Mouse (Mus musculus) midbrain, embryonic 15.5 days (tissue): Measurements from ENCODE around the gene H2-Ob. TPM values are rescaled to one million over a fixed set of nuclear protein-coding genes. Genes with fewer than 3 reads are reported as not detected.
A peak's percentile ranks its signal among the peaks of the same experiment; 100 is the strongest.

Source experiments
- ATAC-seq: fragments of 200-750 bp; cut with Nextera tagmentation; replicated peaks from 2 replicates; pipeline ENCODE4 v1.8.0; 2017; ENCODE audit warnings: moderate TSS enrichment
- H3K27ac ChIP-seq: fragments of 300-500 bp; sonication (generic); 2 replicates; pipeline ENCODE4 v1.5.1; 2015; ENCODE audit warnings: mild to moderate bottlenecking, inconsistent platforms
- H3K27me3 ChIP-seq: fragments of 300-500 bp; sonication (generic); replicated peaks from 2 replicates; pipeline ENCODE4 v1.6.1; 2015; ENCODE audit warnings: inconsistent platforms
- H3K36me3 ChIP-seq: fragments of 300-500 bp; sonication (generic); replicated peaks from 2 replicates; pipeline ENCODE4 v1.6.1; 2015; ENCODE audit warnings: inconsistent platforms
- H3K4me1 ChIP-seq: fragments of 300-500 bp; sonication (generic); 2 replicates; pipeline ENCODE4 v1.6.1; 2015; ENCODE audit warnings: inconsistent platforms
- H3K4me2 ChIP-seq: fragments of 300-500 bp; sonication (generic); 2 replicates; pipeline ENCODE4 v1.6.1; 2015; ENCODE audit warnings: inconsistent platforms, mild to moderate bottlenecking, moderate library complexity
- H3K4me3 ChIP-seq: fragments of 300-500 bp; sonication (generic); 2 replicates; pipeline ENCODE4 v1.5.1; 2015; ENCODE audit warnings: mild to moderate bottlenecking, inconsistent platforms
- H3K9ac ChIP-seq: fragments of 300-500 bp; sonication (generic); 2 replicates; pipeline ENCODE4 v1.6.1; 2015; ENCODE audit warnings: mild to moderate bottlenecking, inconsistent platforms
- H3K9me3 ChIP-seq: fragments of 300-500 bp; sonication (generic); 2 replicates; pipeline ENCODE4 v1.6.1; 2016; ENCODE audit warnings: inconsistent platforms
- WGBS: fragments of 180-500 bp; shearing (Covaris S2); methylation state at CpG from one replicate; pipeline ENCODE4 v1.1.7; 2015; ENCODE audit warnings: mixed read lengths; 5-methylcytosine and 5-hydroxymethylcytosine counted together
- polyA plus RNA-seq: library from polyadenylated mRNA; unstranded; fragments of >200 nt; fragmentation: Nextera tagmentation; extraction: Ambion mirVana; gene quantifications from 2 replicates; pipeline ENCODE4 v1.2.1, GENCODE M21; 2015

H2-Ob gene
- polyA plus RNA-seq, 1 experiment from 2014 or later, result 0.06 TPM

DNA sequence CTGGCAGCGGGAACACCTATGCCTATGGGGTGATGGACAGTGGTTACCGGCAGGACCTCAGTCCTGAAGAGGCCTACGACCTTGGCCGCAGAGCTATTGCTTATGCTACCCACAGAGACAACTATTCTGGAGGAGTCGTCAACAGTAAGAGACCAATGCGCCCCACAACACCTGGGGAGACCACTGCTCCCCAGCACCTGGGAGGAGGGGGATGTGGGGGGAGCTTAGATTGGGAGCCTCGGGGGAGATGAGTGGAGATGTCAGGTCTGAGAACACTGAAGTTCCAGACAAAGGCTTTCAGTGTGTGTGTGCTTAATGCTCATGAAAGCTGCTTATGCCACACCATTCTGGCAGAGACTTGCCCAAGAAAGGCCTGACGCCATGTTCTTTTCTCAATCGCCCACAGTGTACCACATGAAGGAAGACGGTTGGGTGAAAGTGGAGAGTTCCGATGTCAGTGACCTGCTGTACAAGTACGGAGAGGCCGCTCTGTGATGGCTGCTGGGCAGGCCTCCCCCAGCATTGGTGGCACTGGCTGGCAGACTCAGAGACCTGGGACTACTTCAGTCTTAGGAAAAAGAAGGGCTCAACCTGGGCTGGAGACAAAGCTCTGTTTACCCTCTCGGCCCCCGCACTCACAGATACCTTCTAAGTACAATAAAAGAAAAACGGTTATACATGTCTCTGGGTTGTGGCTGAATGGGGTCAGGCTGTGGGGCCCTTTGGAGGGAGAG is 37.8 kb upstream of the H2-Ob start:
- Histone ChIP-seq H3K36me3 (no peaks in the 10 kb centered on the region), H3K9ac (no peak overlapping the region), H3K27ac (no peak overlapping the region), H3K4me1 (peaks cover 27% of the 10 kb centered on the region), H3K9me3 (no peaks in the 10 kb centered on the region), H3K27me3 (peaks cover 62% of the 10 kb centered on the region), H3K4me2 (no peak overlapping the region), H3K4me3 (no peak overlapping the region)
- ATAC-seq, result no peak
- 89% methylated on average over 16 of the region's 16 CpGs for WGBS

GRCm38 (mm10) chr17:34201506-34202055 is 37.1 kb upstream of the H2-Ob start:
- Histone ChIP-seq H3K9ac (no peak overlapping the region), H3K9me3 (no peaks in the 10 kb centered on the region), H3K27ac (no peak overlapping the region), H3K4me3 (no peak overlapping the region), H3K4me2 (no peak overlapping the region), H3K4me1 (peaks cover 25% of the 10 kb centered on the region), H3K36me3 (no peaks in the 10 kb centered on the region), H3K27me3 (peaks cover 62% of the 10 kb centered on the region)
- ATAC-seq, result no peak
- WGBS, result 76% methylated on average over 7 of the region's 7 CpGs

- no peak overlapping the region for H3K9ac ChIP-seq
- ATAC-seq, result peak; percentile 26; the same call in 1 of the 2 replicates
- WGBS, result 80% methylated on average over 4 of the region's 4 CpGs
- H3K9me3 ChIP-seq, result no peaks in the 10 kb centered on the region
- no peak overlapping the region for H3K4me2 ChIP-seq
- no peaks in the 10 kb centered on the region for H3K36me3 ChIP-seq
- H3K27ac ChIP-seq, result no peak overlapping the region
- peaks cover 16% of the 10 kb centered on the region for H3K4me1 ChIP-seq
- no peak overlapping the region for H3K4me3 ChIP-seq
- H3K27me3 ChIP-seq, result peaks cover 51% of the 10 kb centered on the region
Measured at GRCm38 (mm10) chr17:34202760-34203442, 35.8 kb upstream of the H2-Ob start.

DNA sequence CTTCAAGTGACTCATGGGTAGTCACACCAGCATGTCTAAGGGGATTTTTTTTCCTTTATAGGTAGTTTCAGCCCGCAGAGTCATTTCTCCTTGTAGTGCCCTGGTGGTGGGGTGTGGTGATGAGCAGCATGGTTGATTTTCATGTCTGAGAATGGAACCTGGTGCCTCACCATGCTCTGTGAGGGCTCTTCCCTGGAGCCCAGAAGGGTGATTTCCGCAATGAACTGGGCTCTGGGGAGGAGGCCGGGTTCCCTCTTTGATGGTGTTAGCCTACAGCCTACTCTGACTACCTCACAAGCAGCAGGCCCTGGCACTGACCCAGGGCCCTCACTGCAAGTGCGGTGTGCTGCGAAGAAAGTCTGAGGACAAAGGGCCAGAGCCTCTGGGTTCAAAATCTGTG is 35.3 kb upstream of the H2-Ob start, which contains the start of gene Tap2:
Gene Tap2 (plus strand): TSS at position 84 of the 400 bp plus-strand sequence.
- no peak within 1 kb of the TSS for H3K27ac ChIP-seq
- peaks cover 46% of the 10 kb centered on the region for H3K27me3 ChIP-seq
- no peaks in the 10 kb centered on the region for H3K36me3 ChIP-seq
- peaks cover 12% of the 10 kb centered on the region for H3K4me1 ChIP-seq
- ATAC-seq, result no peak
- H3K9ac ChIP-seq, result peak within 1 kb of the TSS; percentile 62
- H3K4me2 ChIP-seq, result peak within 1 kb of the TSS; percentile 92
- WGBS, result 56% methylated on average over 5 of the region's 5 CpGs
- H3K9me3 ChIP-seq, result no peaks in the 10 kb centered on the region
- peak within 1 kb of the TSS; percentile 60 for H3K4me3 ChIP-seq

DNA sequence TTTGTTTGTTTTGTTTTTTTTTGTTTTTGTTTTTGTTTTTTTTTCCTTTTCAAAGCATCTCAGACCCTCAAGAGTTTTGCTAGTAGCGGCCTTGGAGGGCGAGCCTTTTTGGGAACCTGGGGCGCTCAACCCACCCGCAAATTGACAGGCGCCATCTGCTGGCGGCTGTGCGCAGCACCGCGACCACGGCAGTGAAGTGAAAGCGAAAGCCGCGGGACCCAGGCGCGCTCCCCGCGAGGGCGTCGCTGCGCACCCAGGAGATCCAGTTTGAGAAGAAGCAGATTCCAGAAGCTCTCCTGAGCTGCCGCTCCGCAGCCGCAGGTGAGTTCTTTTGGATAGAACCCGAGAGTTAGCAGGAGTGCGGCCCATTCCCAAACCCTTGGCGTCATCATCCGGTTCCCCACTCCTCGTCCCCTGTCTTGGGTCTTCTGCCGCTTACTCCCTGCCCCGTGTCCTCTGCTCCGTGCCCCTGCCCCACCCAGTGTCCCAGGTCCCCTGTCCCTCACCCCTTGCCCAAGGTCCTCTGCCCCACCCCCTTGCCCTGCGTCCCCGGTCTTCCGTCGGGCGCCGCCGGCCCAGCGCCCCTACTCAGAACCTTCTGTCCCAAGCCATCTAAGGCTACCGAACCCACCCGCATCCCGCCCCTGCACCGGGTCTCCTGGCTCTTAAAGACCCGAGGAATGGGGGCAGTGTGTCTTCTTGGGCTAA is 34.2 kb upstream of the H2-Ob start:
- Histone ChIP-seq H3K27me3 (peaks cover 36% of the 10 kb centered on the region), H3K4me2 (peak overlapping the region; percentile 92), H3K27ac (no peak overlapping the region), H3K36me3 (no peaks in the 10 kb centered on the region), H3K4me3 (peak overlapping the region; percentile 60), H3K9me3 (no peaks in the 10 kb centered on the region), H3K4me1 (peaks cover 12% of the 10 kb centered on the region), H3K9ac (peak overlapping the region; percentile 62)
- 0 out of 2 replicates have a peak, but pooled peaks have one; percentile 27 for ATAC-seq
- WGBS, result 1% methylated on average over 44 of the region's 44 CpGs

DNA sequence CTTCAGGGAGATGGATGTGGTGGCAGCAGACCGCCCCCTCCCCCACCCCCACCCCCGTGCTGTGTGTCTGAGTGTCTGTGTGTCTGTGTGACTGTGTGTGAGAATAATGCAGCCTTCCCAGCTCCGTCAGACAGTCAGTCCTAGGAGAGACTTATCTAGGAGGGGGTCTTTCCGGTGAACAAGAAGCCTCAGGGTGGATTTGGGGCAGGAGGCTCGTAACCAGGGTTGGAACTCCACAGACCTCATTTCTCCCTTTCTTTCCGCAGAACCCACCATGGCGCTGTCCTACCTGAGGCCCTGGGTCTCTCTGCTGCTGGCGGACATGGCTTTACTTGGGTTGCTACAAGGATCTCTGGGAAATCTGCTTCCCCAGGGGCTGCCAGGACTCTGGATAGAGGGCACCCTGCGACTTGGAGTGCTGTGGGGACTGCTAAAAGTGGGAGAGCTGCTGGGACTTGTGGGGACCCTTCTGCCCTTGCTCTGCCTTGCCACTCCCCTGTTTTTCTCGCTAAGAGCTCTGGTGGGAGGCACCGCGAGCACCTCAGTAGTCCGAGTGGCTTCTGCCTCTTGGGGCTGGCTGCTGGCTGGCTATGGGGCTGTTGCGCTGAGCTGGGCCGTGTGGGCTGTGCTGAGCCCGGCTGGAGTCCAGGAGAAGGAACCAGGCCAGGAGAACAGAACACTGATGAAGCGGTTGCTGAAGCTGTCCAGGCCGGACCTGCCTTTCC is 33.5 kb upstream of the H2-Ob start:
- no peaks in the 10 kb centered on the region for H3K36me3 ChIP-seq
- 15% methylated on average over 18 of the region's 18 CpGs for WGBS
- H3K4me2 ChIP-seq, result peak overlapping the region; percentile 92
- H3K27me3 ChIP-seq, result peaks cover 36% of the 10 kb centered on the region
- no peaks in the 10 kb centered on the region for H3K9me3 ChIP-seq
- peaks cover 12% of the 10 kb centered on the region for H3K4me1 ChIP-seq
- H3K4me3 ChIP-seq, result peak overlapping the region; percentile 60
- H3K9ac ChIP-seq, result peak overlapping the region; percentile 62; the same call in 1 of the 2 replicates
- no peak for ATAC-seq
- H3K27ac ChIP-seq, result no peak overlapping the region

DNA sequence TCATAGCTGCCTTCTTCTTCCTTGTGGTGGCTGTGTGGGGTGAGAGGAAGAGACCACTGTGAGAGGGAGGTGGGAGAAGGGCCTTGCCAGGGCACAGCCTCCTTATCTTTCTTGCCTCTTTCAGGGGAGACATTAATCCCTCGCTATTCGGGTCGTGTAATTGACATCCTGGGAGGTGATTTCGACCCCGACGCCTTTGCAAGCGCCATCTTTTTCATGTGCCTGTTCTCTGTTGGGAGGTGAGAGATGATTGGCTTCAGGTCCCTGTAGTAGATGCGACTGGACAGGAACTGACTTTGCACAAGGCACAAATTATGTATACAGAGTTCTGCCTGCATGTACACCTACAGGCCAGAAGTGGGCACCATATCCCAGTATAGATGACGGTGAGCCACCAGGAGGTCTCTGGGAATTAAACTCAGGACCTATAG is 32.9 kb upstream of the H2-Ob start:
- Histone ChIP-seq H3K27ac (no peak overlapping the region), H3K4me3 (no peak overlapping the region), H3K9me3 (no peaks in the 10 kb centered on the region), H3K4me2 (no peak overlapping the region), H3K36me3 (no peaks in the 10 kb centered on the region), H3K4me1 (peaks cover 12% of the 10 kb centered on the region), H3K9ac (no peak overlapping the region), H3K27me3 (peaks cover 39% of the 10 kb centered on the region)
- ATAC-seq, result no peak
- 12% methylated on average over 9 of the region's 9 CpGs for WGBS

DNA sequence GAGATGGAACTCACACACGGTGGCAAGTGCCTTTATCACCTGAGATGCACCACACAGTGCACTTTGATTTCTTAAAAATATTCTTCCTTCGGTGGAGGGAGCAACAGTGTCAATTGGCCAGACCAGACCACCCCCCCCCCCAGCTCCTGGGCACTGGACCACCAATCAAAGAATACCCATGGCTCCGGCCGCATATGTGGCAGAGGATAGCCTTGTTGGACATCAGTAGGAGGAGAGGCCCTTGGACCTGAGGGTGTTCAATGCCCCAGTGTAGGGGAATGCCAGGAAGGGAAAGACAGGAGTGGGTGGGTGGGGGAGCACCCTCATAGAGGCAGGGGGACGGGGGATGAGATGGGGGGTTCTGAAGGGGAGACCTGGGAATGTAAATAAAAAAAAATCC is 32.0 kb upstream of the H2-Ob start:
- no peak overlapping the region for H3K9ac ChIP-seq
- 82% methylated on average over 5 of the region's 5 CpGs for WGBS

DNA sequence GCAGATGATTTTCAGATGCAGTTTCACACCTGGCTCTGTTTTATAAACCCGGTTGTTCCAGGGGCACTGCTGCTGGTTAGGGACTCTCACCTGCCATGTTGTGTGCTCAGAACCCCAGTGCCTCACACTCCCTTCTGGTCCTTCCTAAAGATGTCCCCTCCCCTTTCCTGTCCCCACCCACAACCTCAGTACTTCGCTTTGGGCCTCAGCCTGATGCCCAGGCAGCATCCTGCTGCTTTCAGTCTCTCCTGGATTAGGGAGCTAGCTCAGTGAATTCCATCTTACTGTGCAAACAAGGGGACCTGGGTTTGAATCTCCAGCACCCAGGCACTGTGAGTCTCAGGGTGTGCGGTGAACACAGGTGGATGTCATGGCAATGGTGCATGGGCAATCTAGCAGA is 31.2 kb upstream of the H2-Ob start:
- Histone ChIP-seq H3K27ac (no peak overlapping the region), H3K4me1 (peaks cover 12% of the 10 kb centered on the region), H3K36me3 (no peaks in the 10 kb centered on the region), H3K9me3 (no peaks in the 10 kb centered on the region), H3K9ac (no peak overlapping the region), H3K4me2 (no peak overlapping the region), H3K27me3 (peaks cover 43% of the 10 kb centered on the region), H3K4me3 (no peak overlapping the region)
- ATAC-seq, result no peak
- 76% methylated on average over 3 of the region's 3 CpGs for WGBS

More for the DNA sequence above, 32.0 kb upstream of the H2-Ob start:
- H3K36me3 ChIP-seq, result no peaks in the 10 kb centered on the region
- ATAC-seq, result no peak
- H3K4me1 ChIP-seq, result peaks cover 12% of the 10 kb centered on the region
- H3K4me3 ChIP-seq, result no peak overlapping the region
- H3K9me3 ChIP-seq, result no peaks in the 10 kb centered on the region
- H3K27me3 ChIP-seq, result peaks cover 37% of the 10 kb centered on the region
- H3K27ac ChIP-seq, result no peak overlapping the region
- H3K4me2 ChIP-seq, result no peak overlapping the region

GRCm38 (mm10) chr17:34207866-34208265 is 30.8 kb upstream of the H2-Ob start:
- H3K4me3 ChIP-seq, result no peak overlapping the region
- peaks cover 46% of the 10 kb centered on the region for H3K27me3 ChIP-seq
- no peak for ATAC-seq
- WGBS, result 93% methylated on average over 9 of the region's 9 CpGs
- no peak overlapping the region for H3K27ac ChIP-seq
- peaks cover 12% of the 10 kb centered on the region for H3K4me1 ChIP-seq
- H3K9ac ChIP-seq, result no peak overlapping the region
- H3K4me2 ChIP-seq, result no peak overlapping the region
- H3K36me3 ChIP-seq, result no peaks in the 10 kb centered on the region
- no peaks in the 10 kb centered on the region for H3K9me3 ChIP-seq

GRCm38 (mm10) chr17:34208421-34208820 is 30.3 kb upstream of the H2-Ob start:
- no peak for ATAC-seq
- no peak overlapping the region for H3K4me2 ChIP-seq
- WGBS, result 27% methylated on average over 10 of the region's 10 CpGs
- no peak overlapping the region for H3K4me3 ChIP-seq
- no peaks in the 10 kb centered on the region for H3K36me3 ChIP-seq
- H3K9ac ChIP-seq, result no peak overlapping the region
- no peak overlapping the region for H3K27ac ChIP-seq
- H3K9me3 ChIP-seq, result no peaks in the 10 kb centered on the region
- peaks cover 48% of the 10 kb centered on the region for H3K27me3 ChIP-seq
- H3K4me1 ChIP-seq, result peaks cover 12% of the 10 kb centered on the region
